ENCODE assay signal across 23 mouse cellular contexts in the genomic region with DNA sequence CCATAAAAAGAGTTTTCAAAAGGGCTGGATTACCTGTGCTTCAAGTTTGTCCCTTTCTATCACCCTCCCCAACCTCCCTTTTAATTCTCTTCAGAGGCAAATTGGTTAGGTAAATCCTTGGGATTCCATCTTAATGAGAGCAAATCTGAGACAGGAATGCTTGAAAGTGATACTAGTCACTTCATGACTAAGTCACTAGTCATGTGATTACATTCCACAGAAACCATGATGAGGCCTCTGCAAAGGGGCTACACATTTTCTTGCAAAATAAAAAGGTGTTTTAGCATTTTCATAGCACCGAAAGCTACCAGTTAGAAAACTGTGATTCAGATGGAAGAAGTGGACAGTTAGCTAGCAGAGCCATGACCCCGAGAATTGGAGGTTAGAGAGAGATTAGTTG.
"Had no signal": no experiment of that assay in that cellular context is flagged by ENCODE, and none has a peak within 500 bp of the region (broad histone marks: within the 10 kb centered on the region; RNA-seq: fewer than 3 reads in every experiment).

No protein-coding gene starts in this region.

- DNase-seq: kidney, adult 9 months; kidney, postnatal 14 days; kidney, postnatal 4 days; left cerebral cortex, postnatal 4 days; liver, postnatal 0 days; lung, embryonic 14.5 days; lung, postnatal 10 days; lung, postnatal 36 days; right cerebral cortex, adult 18-20 months; right cerebral cortex, postnatal 14 days; right cerebral cortex, postnatal 4 days; thymus, adult 2 months; thymus, postnatal 14 days; thymus, postnatal 4 days had no signal

- H3K4me2 ChIP-seq: limb, embryonic 12.5 days; limb, embryonic 15.5 days; liver, embryonic 11.5 days; lung, embryonic 14.5 days; midbrain, embryonic 13.5 days had no signal

- ATAC-seq: liver, postnatal 0 days; midbrain, embryonic 13.5 days; midbrain, embryonic 16.5 days had no signal

- H3K4me3 ChIP-seq: limb, embryonic 12.5 days; limb, embryonic 15.5 days; megakaryocyte, embryonic 14.5 days; midbrain, embryonic 10.5 days; midbrain, embryonic 13.5 days had no signal

- H3K4me1 ChIP-seq: limb, embryonic 12.5 days; limb, embryonic 15.5 days; megakaryocyte, embryonic 14.5 days; midbrain, embryonic 10.5 days; midbrain, embryonic 13.5 days had no signal

- H3K9me3 ChIP-seq: limb, embryonic 15.5 days; megakaryocyte, embryonic 14.5 days; midbrain, embryonic 13.5 days had no signal

- H3K27ac ChIP-seq: limb, embryonic 12.5 days; limb, embryonic 15.5 days; liver, embryonic 14.5 days; midbrain, embryonic 10.5 days; midbrain, embryonic 13.5 days; stomach, postnatal 0 days had no signal

- H3K36me3 ChIP-seq: limb, embryonic 12.5 days; limb, embryonic 15.5 days; midbrain, embryonic 10.5 days; midbrain, embryonic 13.5 days had no signal

- H3K9ac ChIP-seq: limb, embryonic 12.5 days; limb, embryonic 15.5 days; liver, embryonic 14.5 days; liver, postnatal 0 days; lung, embryonic 14.5 days; midbrain, embryonic 13.5 days had no signal

- H3K27me3 ChIP-seq: limb, embryonic 12.5 days; limb, embryonic 15.5 days; megakaryocyte, embryonic 14.5 days; midbrain, embryonic 13.5 days had no signal
